Mouse (Mus musculus) midbrain, embryonic 10.5 days (tissue): Measurements from ENCODE around the gene Cerkl. TPM values are rescaled to one million over a fixed set of nuclear protein-coding genes. Genes with fewer than 3 reads are reported as not detected.

Experiments used
- DNase-seq: peaks from one replicate; pipeline ENCODE4 v3.0.0-alpha.2; 2017; ENCODE audit warnings: low spot score
- H3K27ac ChIP-seq: fragments of 300-500 bp; sonication (generic); replicated peaks from 2 replicates; pipeline ENCODE4 v1.5.1; 2016; ENCODE audit warnings: mild to moderate bottlenecking
- H3K27me3 ChIP-seq: fragments of 300-500 bp; sonication (generic); 2 replicates; pipeline ENCODE4 v1.6.1; 2016; ENCODE audit warnings: low read depth, mild to moderate bottlenecking; ENCODE audit not compliant: poor library complexity, severe bottlenecking
- H3K36me3 ChIP-seq: fragments of 300-500 bp; sonication (generic); 2 replicates; pipeline ENCODE4 v1.6.1; 2016; ENCODE audit warnings: mild to moderate bottlenecking, moderate library complexity
- H3K4me1 ChIP-seq: fragments of 300-500 bp; sonication (generic); 2 replicates; pipeline ENCODE4 v1.6.1; 2016
- H3K4me3 ChIP-seq: fragments of 300-500 bp; sonication (generic); 2 replicates; pipeline ENCODE4 v1.5.1; 2016; ENCODE audit warnings: mild to moderate bottlenecking, moderate library complexity
- H3K9me3 ChIP-seq: fragments of 300-500 bp; sonication (generic); replicated peaks from 2 replicates; pipeline ENCODE4 v1.6.1; 2016; ENCODE audit warnings: mild to moderate bottlenecking
- WGBS: fragments of 180-500 bp; shearing (Covaris S2); methylation state at CpG from one replicate; pipeline ENCODE4 v1.1.7; 2016; 5-methylcytosine and 5-hydroxymethylcytosine counted together
- polyA plus RNA-seq: library from polyadenylated mRNA; unstranded; fragments of >200 nt; fragmentation: Nextera tagmentation; extraction: Ambion mirVana; gene quantifications from 2 replicates; pipeline ENCODE4 v1.2.1, GENCODE M21; 2016

The Cerkl gene
- polyA plus RNA-seq, 1 experiment from 2014 or later: 2.0 TPM

DNA sequence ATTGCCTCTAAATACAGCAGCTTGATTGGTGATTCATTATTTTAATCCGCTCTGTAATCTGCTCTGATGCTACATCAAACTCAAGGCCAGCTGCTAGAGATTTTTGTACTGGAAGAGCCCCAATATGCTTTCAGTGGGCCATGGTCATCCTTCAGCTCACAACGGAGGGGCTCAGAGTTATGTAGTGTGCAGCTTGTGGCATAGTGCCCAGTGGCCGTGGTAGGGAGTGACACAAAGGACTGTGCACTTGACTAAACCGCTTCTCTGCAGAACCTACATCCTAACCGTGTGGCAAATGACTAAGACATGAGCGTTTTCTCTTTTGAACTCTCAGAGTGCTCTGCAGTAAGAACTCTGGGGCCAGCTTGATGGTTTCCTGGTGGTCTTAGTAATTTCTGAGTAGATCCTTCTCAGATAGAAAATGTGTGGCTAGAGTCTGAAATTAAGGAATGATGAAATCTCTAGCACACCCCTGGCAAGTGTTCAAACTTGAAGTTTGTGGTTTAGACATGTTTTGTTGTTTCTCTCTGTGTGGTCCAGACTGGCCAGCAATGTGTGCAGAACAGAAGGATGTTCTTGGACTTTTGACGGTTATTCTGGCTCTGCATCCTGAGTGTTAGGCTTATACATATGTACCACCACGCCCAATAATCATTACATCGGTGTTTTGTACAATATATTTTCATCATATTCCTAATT, 140.3 kb downstream of the Cerkl start:
- WGBS: 92% methylated on average over 9 of the region's 9 CpGs
- Histone ChIP-seq H3K27ac (no peak overlapping the region), H3K4me1 (peaks cover 4% of the 10 kb centered on the region; the same call in 1 of the 2 replicates), H3K4me3 (no peak overlapping the region), H3K36me3 (0 out of 2 replicates have a peak, but pooled peaks cover 3% of the 10 kb centered on the region), H3K27me3 (no peaks in the 10 kb centered on the region), H3K9me3 (no peaks in the 10 kb centered on the region)
- no peak for DNase-seq

DNA sequence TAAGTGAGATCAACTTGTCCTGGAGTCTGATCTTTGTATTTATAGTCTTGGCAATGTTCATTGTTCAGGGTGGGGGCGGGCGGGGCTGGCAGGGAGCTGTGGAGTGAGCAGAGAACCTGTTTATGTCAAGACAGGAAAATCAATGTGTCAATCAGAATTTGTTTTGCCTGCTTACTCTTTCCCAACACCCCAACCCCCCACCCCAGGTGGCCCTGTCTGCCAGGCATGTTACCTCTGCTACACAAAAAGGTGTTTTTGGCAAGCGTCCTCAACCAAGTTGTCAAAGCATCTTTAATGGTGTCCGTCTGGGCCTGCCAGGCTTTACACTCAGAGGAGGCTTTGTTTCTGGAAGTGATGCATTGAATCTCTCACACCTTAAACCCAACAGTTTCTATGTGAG, 141.5 kb downstream of the Cerkl start:
- Histone ChIP-seq H3K9me3 (no peaks in the 10 kb centered on the region), H3K27me3 (no peaks in the 10 kb centered on the region), H3K27ac (no peak overlapping the region), H3K36me3 (0 out of 2 replicates have a peak, but pooled peaks cover 3% of the 10 kb centered on the region), H3K4me1 (peaks cover 4% of the 10 kb centered on the region; the same call in 1 of the 2 replicates), H3K4me3 (no peak overlapping the region)
- no peak for DNase-seq
- WGBS: 79% methylated on average over 4 of the region's 4 CpGs

DNA sequence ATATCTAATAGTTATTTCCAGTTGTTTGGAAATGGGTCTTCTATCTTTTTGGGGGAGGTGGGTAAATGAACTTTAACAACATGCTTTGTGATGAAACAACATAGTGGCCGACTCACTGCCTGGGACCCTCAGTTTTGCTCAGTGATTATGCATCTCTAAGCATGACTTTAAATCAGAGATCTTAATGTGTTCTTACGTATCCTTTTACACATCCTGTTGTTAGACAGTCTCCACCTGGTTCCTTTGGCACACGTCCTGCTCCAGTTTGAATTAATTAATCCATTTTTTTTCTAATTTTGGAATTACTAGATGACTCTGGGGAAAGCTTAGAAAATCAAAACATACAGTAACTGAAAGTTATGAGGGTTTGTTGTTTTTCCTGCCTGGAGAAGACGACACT, 144.1 kb downstream of the Cerkl start:
- no peak overlapping the region for H3K4me3 ChIP-seq
- 86% methylated on average over 4 of the region's 4 CpGs for WGBS
- H3K9me3 ChIP-seq: no peaks in the 10 kb centered on the region
- H3K36me3 ChIP-seq: no peaks in the 10 kb centered on the region
- DNase-seq: no peak
- H3K4me1 ChIP-seq: peaks cover 4% of the 10 kb centered on the region; the same call in 1 of the 2 replicates
- no peaks in the 10 kb centered on the region for H3K27me3 ChIP-seq
- no peak overlapping the region for H3K27ac ChIP-seq

DNA sequence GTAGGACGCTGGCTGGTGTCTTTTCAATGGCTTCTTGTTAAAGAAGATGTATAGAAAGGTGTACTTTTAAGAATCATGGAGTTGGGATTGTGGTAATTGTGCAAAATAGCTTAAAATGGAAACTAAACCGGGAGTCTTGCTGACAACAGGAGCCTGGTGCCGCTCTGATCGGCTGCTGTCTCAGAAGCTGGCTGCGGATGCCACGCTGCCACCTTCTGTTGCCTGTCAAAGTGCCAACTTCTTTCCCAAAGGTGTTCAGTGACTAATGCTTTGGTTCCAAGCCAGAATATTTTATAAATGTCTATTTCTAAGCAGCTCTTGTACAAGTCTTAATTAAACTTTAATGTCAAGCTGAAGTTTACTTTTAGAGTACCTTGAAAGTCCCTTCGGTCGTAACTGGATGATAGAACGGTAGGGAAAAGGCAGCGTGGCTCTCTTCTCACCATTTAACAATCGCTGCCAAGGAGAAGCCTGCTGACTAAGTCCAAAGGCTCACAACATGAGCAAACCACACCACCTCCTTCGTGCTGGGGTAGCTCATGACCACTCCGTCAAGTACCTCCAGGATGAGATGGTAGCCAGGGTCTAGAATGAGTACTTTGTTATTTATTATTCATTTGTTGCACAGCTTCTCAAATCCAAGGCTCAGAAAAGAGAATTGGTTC, 147.0 kb downstream of the Cerkl start:
- DNase-seq: no peak
- Histone ChIP-seq H3K27ac (no peak overlapping the region), H3K27me3 (no peaks in the 10 kb centered on the region), H3K4me1 (no peaks in the 10 kb centered on the region), H3K36me3 (no peaks in the 10 kb centered on the region), H3K4me3 (no peak overlapping the region), H3K9me3 (no peaks in the 10 kb centered on the region)
- WGBS: 94% methylated on average over 13 of the region's 13 CpGs

DNA sequence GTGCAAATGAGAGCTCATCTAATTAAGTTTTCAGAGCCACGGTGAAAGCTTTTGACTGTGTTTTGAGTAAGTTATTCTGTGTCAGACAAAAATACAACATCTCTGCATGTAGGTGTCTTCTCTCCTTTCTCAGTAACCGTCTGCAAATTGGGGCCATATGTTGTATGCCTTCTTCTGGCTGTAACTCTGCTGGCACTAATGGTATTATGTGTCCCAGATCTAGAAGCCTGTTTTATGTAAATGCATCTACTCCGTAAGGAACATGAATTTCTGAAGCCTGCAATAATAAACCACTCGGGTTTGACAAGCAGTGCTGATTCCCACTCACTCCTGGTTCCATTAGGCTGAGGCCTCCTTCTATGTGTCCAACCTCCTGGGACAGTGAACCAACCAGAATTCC, 149.0 kb downstream of the Cerkl start:
- no peak overlapping the region for H3K4me3 ChIP-seq
- H3K27me3 ChIP-seq: no peaks in the 10 kb centered on the region
- no peaks in the 10 kb centered on the region for H3K36me3 ChIP-seq
- no peaks in the 10 kb centered on the region for H3K9me3 ChIP-seq
- WGBS: 81% methylated on average over 4 of the region's 4 CpGs
- no peak overlapping the region for H3K27ac ChIP-seq
- H3K4me1 ChIP-seq: no peaks in the 10 kb centered on the region
- no peak for DNase-seq

DNA sequence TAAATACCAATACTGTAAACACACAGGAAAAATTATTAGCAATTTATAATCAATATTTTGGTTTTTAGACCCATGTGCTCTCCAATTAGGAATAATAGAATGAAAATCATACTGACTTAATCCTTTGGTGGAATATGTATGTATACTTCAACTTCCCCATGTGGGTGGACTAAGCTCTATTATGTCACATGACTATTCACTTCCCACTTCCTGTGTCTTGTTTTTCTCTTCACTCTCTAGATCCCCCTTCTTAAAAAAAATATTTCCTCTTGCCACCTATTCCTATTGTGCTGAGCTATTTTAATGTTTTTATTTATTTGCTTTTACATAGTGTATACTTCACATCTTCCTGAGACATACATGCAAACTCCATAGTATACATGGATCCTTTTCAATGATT, 154.2 kb downstream of the Cerkl start:
- Histone ChIP-seq H3K4me3 (no peak overlapping the region), H3K4me1 (no peaks in the 10 kb centered on the region), H3K9me3 (no peaks in the 10 kb centered on the region), H3K27ac (no peak overlapping the region), H3K36me3 (no peaks in the 10 kb centered on the region), H3K27me3 (no peaks in the 10 kb centered on the region)
- no peak for DNase-seq

DNA sequence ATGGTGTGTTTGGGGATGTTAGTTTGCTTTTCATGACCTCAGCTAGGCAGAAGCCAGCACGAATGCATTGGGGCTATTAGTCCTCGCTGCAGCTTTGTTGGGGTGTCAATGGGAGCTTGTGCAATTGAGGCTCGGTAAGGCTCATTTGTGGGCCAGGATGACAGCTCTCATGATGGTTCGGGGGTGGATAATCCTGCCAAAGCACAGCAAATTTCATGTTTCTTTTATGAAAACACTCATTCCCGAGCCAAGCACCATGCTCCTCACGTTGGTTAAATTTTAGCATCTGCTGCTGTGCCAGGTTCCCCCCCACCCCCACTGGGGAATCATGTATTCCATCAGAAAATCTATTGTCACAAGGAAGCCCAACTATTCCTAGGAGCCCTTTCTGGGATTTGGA, 164.2 kb downstream of the Cerkl start:
- Histone ChIP-seq H3K36me3 (no peaks in the 10 kb centered on the region), H3K4me3 (no peak overlapping the region), H3K27ac (no peak overlapping the region), H3K4me1 (peaks cover 8% of the 10 kb centered on the region; the same call in 1 of the 2 replicates), H3K9me3 (no peaks in the 10 kb centered on the region), H3K27me3 (no peaks in the 10 kb centered on the region)
- WGBS: 80% methylated on average over 6 of the region's 6 CpGs
- no peak for DNase-seq

DNA sequence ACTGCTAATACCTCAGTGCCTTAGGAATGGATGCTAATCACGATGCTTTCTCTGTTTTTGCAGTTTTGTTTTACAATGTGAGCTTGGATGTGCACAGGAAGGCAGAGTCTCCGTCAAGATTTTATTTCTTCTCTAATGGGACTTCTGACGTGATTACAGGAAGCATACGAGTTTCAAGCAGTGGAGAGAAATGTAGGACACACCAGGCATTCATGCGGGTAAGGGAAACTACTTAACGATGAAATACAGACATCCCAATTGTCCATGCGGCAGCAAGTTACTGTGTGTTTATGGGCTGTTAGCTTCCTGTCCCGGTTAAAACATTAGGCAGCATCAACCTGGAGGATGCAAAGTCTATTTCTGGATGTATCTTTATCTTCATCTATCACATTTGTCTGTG, 164.7 kb downstream of the Cerkl start:
- H3K36me3 ChIP-seq: no peaks in the 10 kb centered on the region
- WGBS: 85% methylated on average over 8 of the region's 8 CpGs
- no peaks in the 10 kb centered on the region for H3K9me3 ChIP-seq
- DNase-seq: no peak
- no peak overlapping the region for H3K4me3 ChIP-seq
- H3K27ac ChIP-seq: no peak overlapping the region
- no peaks in the 10 kb centered on the region for H3K27me3 ChIP-seq
- H3K4me1 ChIP-seq: peaks cover 8% of the 10 kb centered on the region; the same call in 1 of the 2 replicates

DNA sequence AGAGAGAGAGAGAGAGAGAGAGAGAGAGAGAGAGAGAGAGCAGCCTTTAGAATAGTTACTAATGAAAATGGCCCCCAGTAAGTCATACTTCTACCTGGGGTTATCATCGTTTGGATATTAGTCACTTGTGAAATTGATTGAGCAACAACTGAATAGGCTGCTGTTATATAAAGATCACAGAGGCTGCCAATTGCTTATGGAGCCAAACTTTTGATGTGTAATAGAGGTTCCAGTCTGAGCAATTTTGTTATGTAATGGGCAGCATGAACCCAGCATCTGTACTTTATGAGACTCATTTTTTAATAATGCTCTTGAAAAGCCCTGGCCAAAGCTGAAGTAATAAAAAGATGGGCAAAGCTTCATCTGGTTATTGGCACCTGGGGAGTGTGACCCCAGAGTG, 166.4 kb downstream of the Cerkl start:
- no peak for DNase-seq
- H3K4me3 ChIP-seq: no peak overlapping the region
- H3K36me3 ChIP-seq: no peaks in the 10 kb centered on the region
- WGBS: 88% methylated on average over 1 of the region's 1 CpGs
- H3K4me1 ChIP-seq: peaks cover 8% of the 10 kb centered on the region; the same call in 1 of the 2 replicates
- no peaks in the 10 kb centered on the region for H3K27me3 ChIP-seq
- H3K27ac ChIP-seq: no peak overlapping the region
- no peaks in the 10 kb centered on the region for H3K9me3 ChIP-seq

DNA sequence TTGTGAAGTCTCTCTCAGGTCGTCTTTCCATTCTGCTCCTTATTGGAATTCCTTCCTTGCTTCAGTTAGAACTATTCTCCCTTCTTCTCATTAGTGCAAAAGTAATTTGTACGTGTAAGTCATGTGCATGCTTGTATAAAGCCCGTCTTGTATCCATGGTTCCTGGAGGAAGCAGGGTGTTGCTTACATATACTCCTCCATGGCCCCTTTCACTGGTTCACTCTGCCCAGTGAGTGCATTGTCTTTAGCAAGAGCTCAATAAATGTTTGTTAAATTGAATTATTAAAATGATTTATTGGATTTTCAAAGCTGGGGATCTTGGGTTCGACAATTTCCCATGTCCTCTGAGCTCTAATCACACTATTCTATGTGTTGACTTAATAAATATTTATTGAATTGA, 172.4 kb downstream of the Cerkl start:
- Histone ChIP-seq H3K4me3 (no peak overlapping the region), H3K27me3 (no peaks in the 10 kb centered on the region), H3K27ac (no peak overlapping the region), H3K4me1 (no peaks in the 10 kb centered on the region), H3K9me3 (no peaks in the 10 kb centered on the region), H3K36me3 (no peaks in the 10 kb centered on the region)
- 91% methylated on average over 4 of the region's 4 CpGs for WGBS
- DNase-seq: no peak

Other genes with a start within 250 kb of the Cerkl start
- gene Itga4, start 201.4 kb downstream of the Cerkl start, polyA plus RNA-seq: 7.9 and 10.4 TPM in 2 replicates
- 18.8 and 23.5 TPM in 2 replicates for gene Neurod1, start within 50 bp of the Cerkl start, polyA plus RNA-seq
- 4.0 and 4.5 TPM in 2 replicates for gene Itprid2, start 178.6 kb upstream of the Cerkl start, polyA plus RNA-seq